Mouse (Mus musculus) 3134 (cell line): ENCODE data around the gene Chl1.

ENCODE experiments used
- DNase-seq: peaks from one replicate; pipeline ENCODE4 v3.0.0-alpha.2; 2011; ENCODE audit warnings: low spot score; ENCODE audit not compliant: insufficient read length; ENCODE audit errors: extremely low read depth

Gene Chl1

GRCm38 (mm10) chr6:103766830-103767229 is 256.4 kb downstream of the Chl1 start:
- DNase-seq = no peak

- DNase-seq = no peak
Observed at GRCm38 (mm10) chr6:103781058-103781457, 270.7 kb downstream of the Chl1 start.

- no peak for DNase-seq
Observed at GRCm38 (mm10) chr6:103791077-103791632, 280.8 kb downstream of the Chl1 start.

- DNase-seq = no peak
Observed at GRCm38 (mm10) chr6:103795241-103795640, 284.9 kb downstream of the Chl1 start.
